Mouse (Mus musculus) embryonic fibroblast, embryonic 13.5 days (primary cell): Measurements from ENCODE around the gene Ctrb1.

ENCODE experiments used
- CTCF ChIP-seq: IDR thresholded peaks from 2 replicates; pipeline ENCODE4 v1.5.1; 2011; ENCODE audit warnings: mild to moderate bottlenecking, control low read depth, low read length, moderate library complexity, borderline replicate concordance; ENCODE audit not compliant: insufficient read depth
- POLR2A ChIP-seq: IDR thresholded peaks from 2 replicates; pipeline ENCODE4 v1.6.1; 2011; ENCODE audit warnings: low read depth, mild to moderate bottlenecking, control low read depth, low read length, moderate library complexity

DNA sequence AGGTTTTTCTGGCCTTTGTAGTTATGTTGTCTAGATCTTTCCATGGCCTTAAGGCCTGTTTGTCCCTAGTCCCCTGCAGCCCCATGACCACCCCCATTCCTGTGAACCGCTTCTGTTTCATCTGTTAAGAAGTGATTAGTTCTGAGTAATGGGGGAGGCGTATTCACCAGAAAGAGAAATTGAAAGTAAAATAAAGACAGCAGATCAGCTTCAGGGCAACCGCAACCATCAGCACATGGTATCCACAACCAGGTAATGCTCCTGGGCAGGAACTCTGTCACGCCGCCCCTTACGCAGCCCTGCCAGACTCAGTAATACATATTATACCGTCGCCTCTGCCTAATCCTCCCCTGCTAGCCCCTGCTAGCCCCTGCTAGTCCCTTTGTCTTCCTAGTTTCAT, 45.1 kb downstream of the Ctrb1 start:
- no peak for TF ChIP-seq CTCF
- no peak for TF ChIP-seq POLR2A
